Mouse (Mus musculus) megakaryocyte progenitor cell, adult 5-6 weeks (primary cell): ENCODE results near the gene Hmgb1. TPM values are rescaled to one million over a fixed set of nuclear protein-coding genes. Genes with fewer than 3 reads are reported as not detected.
A peak's percentile ranks its signal among the peaks of the same experiment; 100 is the strongest.

ENCODE experiments used
- ATAC-seq: replicated peaks from 2 replicates; pipeline ENCODE4 v1.8.0; 2016; ENCODE audit warnings: mild to moderate bottlenecking, moderate TSS enrichment, inconsistent platforms; ENCODE audit not compliant: poor library complexity
- total RNA-seq, 2 experiments: library from RNA; stranded (forward) in 1 of 2; stranded (reverse) in 1 of 2; fragments of 157-497, 149-512 nt in 1 of 2; fragments of 200-1000 nt in 1 of 2; gene quantifications; 2 replicates each; pipeline versions ENCODE4 v1.2.3 to v1.2.4; 2015 to 2017

The Hmgb1 gene
- total RNA-seq, 2 experiments from 2014 or later = 1,041 to 1,239 TPM

GRCm38 (mm10) chr5:149108178-149108577, 76.1 kb downstream of the Hmgb1 start:
- peak; percentile 88 for ATAC-seq

- ATAC-seq = no peak
Observed at GRCm38 (mm10) chr5:149107566-149107965, 76.7 kb downstream of the Hmgb1 start.

GRCm38 (mm10) chr5:149104096-149104725, 80.1 kb downstream of the Hmgb1 start:
- no peak for ATAC-seq

GRCm38 (mm10) chr5:149101869-149102268, 82.4 kb downstream of the Hmgb1 start:
- ATAC-seq = peak; percentile 65

- no peak for ATAC-seq
Observed at GRCm38 (mm10) chr5:149100091-149100490, 84.2 kb downstream of the Hmgb1 start.

GRCm38 (mm10) chr5:149099009-149099408, 85.3 kb downstream of the Hmgb1 start:
- ATAC-seq = no peak

- peak; percentile 38; the same call in 1 of the 2 replicates for ATAC-seq
Observed at GRCm38 (mm10) chr5:149097841-149098240, 86.4 kb downstream of the Hmgb1 start.

GRCm38 (mm10) chr5:149096284-149096683, 88.0 kb downstream of the Hmgb1 start:
- ATAC-seq = peak; percentile 44

GRCm38 (mm10) chr5:149092926-149093325, 91.4 kb downstream of the Hmgb1 start:
- ATAC-seq = no peak

- ATAC-seq = no peak
Observed at GRCm38 (mm10) chr5:149092526-149092925, 91.8 kb downstream of the Hmgb1 start.

GRCm38 (mm10) chr5:149091256-149091655, 93.0 kb downstream of the Hmgb1 start:
- ATAC-seq = no peak

GRCm38 (mm10) chr5:149089860-149090259, 94.4 kb downstream of the Hmgb1 start:
- no peak for ATAC-seq

GRCm38 (mm10) chr5:149089456-149089855, 94.8 kb downstream of the Hmgb1 start:
- ATAC-seq = no peak

- ATAC-seq = peak; percentile 71
Observed at GRCm38 (mm10) chr5:149088891-149089290, 95.4 kb downstream of the Hmgb1 start.

GRCm38 (mm10) chr5:149088149-149088548, 96.1 kb downstream of the Hmgb1 start:
- peak; percentile 32; the same call in 1 of the 2 replicates for ATAC-seq

GRCm38 (mm10) chr5:149086382-149087244, 97.7 kb downstream of the Hmgb1 start:
- ATAC-seq = peak; percentile 85

GRCm38 (mm10) chr5:149080466-149080865, 103.8 kb downstream of the Hmgb1 start:
- 0 out of 2 replicates have a peak, but pooled peaks have one; percentile 42 for ATAC-seq

- peak; percentile 62 for ATAC-seq
Observed at GRCm38 (mm10) chr5:149079758-149080150, 104.5 kb downstream of the Hmgb1 start.

- no peak for ATAC-seq
Observed at GRCm38 (mm10) chr5:149079018-149079757, 105.1 kb downstream of the Hmgb1 start.

- no peak for ATAC-seq
Observed at GRCm38 (mm10) chr5:149077136-149077535, 107.2 kb downstream of the Hmgb1 start.

GRCm38 (mm10) chr5:149071546-149071945, 112.7 kb downstream of the Hmgb1 start:
- ATAC-seq = 0 out of 2 replicates have a peak, but pooled peaks have one; percentile 44
